Mouse (Mus musculus) CD4-positive, CD25-positive, alpha-beta regulatory T cell, adult 2 months (primary cell): ENCODE measurements at regions not wholly inside any gene's neighbourhood (a gene's known extent, or its start where the extent isn't known, plus 50 kb on each side); places are given as distances from the start of the nearest gene placed in this dataset.
"Not testable (repeated sequence)": the region's sequence is repeated elsewhere in the genome, so short reads cannot be mapped to it uniquely, and the experiment has no call there.

Experiments
- DNase-seq: peaks from one replicate; pipeline ENCODE4 v3.0.0-alpha.2; 2012; ENCODE audit warnings: low read depth, low spot score

DNA sequence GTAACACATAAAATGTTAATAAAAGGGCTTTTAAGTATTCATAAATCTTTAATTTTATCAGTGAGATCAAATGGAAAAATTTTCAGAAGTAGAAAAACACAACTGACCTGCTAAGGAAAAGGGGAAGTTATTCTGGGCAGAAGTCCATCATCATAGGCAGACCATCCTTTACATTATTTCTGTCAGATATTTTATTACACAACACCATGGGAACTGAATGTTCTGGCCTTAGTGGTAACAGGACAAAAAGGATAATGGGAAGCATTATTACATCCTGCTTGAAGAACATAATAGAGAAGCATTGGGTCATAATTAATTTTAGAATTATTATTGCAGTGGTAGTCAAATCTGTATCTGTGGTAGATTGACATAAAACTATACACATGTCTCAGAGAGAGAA, 603.5 kb upstream of the Gje1 start:
- no peak for DNase-seq

- no peak for DNase-seq
Observed at GRCm38 (mm10) chr10:15317017-15317607, 599.1 kb upstream of the Gje1 start.

DNA sequence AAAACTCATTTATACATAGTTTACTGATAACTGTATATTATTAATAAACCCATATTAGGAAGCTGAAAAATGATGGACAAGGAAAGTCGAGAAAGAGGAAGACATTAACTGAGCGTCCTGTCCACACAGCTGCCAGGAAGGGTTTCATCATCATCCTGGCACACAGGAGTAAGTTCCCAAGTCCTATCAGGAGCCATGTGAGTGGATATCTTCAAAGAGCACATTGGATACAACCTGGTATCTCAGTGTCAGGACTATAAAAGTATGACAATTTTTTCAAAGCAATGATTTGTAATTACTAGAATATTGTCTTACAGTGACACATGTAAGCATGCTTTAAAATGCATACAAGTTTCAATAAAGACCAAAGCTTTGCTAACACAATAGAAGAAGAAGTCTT, 592.6 kb upstream of the Gje1 start:
- no peak for DNase-seq

DNA sequence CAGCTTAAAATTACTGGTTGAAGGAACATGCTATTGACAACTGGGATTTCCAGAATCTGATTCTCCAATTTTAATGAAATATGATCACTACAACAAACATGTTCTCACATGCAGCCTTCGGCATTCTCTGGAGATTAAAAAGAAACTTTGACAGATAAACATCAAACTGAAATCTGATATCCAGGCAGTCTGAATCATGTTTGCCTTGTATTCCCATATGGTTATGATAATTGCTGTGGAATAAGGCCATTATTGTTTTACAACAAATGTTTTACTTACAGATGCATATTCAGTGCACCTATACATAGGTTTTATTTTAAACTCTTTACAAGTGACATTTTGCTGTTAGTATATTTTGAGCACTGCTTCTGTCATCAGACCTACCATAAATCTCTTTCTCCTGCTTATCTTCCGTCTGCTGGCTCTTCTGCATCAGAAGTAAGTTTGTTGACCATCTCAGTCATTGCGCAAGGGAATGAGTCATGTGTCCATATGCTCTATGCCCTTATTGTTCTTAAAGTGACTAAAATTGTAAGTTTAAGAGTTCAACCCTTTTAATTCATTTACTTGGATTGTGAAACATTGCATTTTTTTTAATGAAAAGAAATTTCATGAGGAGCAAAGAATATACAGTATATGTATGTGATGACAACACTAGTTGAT, 587.9 kb upstream of the Gje1 start:
- no peak for DNase-seq

GRCm38 (mm10) chr10:15300199-15301085, 582.4 kb upstream of the Gje1 start:
- DNase-seq = peak; percentile 77

DNA sequence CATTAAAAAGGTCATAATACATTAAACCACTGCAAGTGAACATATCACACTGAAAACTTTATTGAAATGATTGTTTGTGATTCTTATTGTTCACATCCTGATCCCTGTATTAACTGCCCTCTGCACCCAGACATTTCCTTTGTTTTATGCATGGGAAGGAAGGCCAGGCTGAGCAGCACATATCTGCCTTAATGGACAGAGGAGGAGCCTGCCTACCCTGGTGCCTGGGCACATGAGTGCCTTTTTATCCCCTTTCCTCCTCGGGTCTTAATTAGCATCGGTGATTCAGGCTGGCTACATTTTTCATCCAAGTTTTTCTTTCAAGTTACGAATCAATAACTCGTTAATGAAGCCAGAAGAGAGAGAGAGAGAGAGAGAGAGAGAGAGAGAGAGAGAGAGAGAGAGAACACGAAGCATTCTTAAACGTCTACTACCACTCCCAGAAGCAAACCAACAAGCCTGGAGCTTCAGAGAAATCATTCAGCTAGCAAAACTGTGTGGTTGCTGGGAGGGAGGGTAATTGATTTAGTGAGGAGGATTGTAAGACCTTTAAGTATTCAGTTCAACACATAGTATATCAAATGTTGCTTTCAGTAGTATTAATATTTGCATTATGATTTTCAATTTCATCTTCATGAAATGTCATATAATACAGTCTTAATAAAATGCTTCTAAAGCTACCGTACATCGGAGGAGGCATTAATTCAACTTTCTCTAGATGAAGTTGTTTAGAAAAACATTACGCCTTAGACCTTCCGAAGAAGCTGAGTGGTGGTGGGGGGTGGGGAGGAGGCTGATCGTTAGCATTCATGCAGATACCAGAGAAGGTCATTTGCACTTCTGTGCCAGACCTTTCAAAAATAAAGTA, 581.6 kb upstream of the Gje1 start:
- DNase-seq = no peak

- DNase-seq = no peak
Observed at GRCm38 (mm10) chr10:15297257-15297656, 579.2 kb upstream of the Gje1 start.

GRCm38 (mm10) chr10:15294125-15294524, 576.1 kb upstream of the Gje1 start:
- no peak for DNase-seq

DNA sequence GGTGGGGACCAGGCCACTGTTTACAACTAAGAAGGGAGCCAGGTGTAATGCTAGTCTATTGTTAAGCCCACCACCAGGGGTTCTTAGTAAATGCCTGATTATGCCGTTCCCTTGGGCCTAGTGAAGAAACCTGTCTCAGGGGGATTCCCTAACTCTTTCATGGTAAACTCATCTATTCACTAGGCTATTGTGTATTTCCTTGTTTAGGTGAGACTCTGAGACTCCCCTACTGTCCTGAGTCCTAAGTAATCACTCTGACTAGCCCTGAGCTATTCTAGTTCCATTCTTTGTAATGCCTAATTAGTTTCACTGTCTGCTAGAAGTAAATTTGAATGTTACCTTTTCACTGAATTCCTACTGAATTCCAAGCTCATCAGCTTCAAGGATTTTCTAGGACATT, 545.3 kb upstream of the Gje1 start:
- not testable (repeated sequence) for DNase-seq

DNA sequence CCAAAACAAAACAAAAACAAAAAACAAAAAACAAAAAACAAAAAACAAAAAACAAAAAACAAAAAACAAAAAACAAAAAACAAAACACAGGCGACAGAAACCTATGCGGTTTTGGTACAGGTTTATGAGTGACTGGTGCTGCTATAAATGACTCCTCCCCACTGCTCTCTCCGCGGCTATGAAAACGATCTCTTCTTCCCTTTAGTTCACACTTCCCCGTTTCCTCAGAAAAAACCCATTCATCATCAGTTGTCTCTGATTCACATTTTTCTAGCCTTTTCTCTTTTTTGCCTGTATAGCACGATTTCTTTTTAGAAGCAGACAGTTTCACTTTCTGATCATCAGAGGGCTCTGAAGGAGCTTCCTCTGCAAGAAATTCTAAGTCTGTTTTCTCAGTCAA, 544.3 kb upstream of the Gje1 start:
- DNase-seq = not testable (repeated sequence)

DNA sequence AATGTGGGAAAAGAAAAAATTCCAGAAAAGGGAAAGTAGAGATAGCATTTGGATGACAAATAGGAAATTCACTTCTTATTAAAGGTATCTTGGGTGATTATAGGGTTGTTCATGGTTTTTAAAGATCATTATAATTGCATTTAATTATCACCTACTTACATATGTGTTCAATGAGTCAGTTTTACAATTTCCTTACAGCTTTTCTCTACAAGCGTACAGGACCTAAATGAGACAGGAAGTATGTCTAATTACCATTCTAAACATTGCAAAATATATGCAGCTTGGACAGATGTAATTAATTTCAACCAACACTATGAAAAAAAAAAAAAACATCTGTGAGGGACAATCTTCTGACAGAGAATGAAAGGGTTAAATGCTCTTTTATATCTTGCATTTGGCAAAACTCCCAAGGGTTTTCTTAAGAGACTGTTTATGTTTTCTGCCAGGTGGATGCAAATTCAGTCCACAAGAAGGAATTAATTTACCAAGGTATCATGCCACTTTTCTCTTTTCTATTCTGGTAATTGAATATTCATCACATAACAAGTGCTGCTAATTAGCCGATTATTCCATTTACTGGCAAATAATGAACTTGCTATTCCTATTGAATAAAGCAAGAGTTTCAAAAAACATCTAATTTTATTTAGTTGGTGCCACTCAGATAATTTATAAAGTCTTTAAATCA, 531.5 kb upstream of the Gje1 start:
- no peak for DNase-seq

GRCm38 (mm10) chr10:15248899-15249298, 530.9 kb upstream of the Gje1 start:
- DNase-seq = no peak

GRCm38 (mm10) chr10:15244376-15245262, 526.6 kb upstream of the Gje1 start:
- no peak for DNase-seq

DNA sequence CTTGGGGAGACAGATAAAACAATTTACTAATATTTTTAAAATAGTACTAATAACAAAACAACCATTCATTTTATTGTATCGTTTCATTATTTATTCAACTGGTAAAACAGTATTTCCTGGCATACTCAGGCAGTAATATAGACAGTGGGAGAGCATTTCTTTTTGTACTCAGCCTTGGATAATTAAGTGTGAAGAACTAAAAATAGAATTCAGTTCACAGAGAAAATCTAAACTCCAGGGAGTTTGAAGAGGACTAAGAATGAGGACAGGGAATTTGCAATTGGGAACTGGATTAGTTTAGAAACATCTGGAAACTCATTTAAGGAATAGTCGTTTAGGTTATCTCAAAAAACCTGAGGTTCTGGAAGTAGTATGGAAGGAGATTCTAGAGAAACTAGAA, 525.4 kb upstream of the Gje1 start:
- DNase-seq = no peak

- no peak for DNase-seq
Observed at GRCm38 (mm10) chr10:15218883-15219282, 500.9 kb upstream of the Gje1 start.

- DNase-seq = no peak
Observed at GRCm38 (mm10) chr10:15179585-15179984, 461.6 kb upstream of the Gje1 start.

DNA sequence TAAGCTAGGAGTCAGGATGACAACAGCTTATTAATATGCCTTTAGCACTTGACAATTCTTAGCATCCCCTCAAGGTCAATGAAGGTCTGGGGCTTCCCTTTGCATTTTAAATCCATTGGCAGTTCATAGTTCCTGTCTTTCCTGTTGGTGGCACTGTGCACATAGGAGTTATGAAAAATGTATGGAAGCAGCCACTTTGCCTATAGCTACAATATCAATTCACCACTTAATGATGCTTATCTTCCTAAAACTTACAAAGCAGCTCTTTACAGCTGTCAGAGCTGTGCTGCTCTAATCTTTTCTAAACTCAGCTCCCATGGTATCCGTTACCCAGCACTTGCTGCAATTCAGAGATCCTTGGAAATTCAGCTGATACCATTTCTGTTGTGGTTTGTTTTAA, 456.4 kb upstream of the Gje1 start:
- no peak for DNase-seq

GRCm38 (mm10) chr10:15172558-15172957, 454.5 kb upstream of the Gje1 start:
- no peak for DNase-seq

DNA sequence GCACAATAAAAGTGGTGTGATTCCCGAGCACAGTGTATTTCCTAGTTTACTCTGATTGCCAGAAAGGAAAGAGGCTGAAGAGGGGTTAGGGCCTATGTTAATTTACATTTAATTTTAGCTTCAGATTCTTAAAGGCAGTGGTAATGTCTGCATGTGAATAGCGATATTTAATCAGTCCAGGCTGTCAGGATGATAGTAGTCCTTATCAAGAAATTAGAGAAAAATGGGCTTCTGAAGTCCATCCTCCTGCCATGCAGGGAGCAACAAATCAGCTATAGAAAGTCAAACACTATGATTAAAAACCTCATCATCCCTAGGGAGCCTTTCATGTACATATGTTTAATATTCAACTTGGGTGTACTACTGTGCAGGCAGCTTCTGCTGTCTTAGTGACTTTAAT, 422.7 kb upstream of the Gje1 start:
- no peak for DNase-seq
